Mouse (Mus musculus): ENCODE measurements at regions not wholly inside any gene's neighbourhood (a gene's known extent, or its start where the extent isn't known, plus 50 kb on each side); places are given as distances from the start of the nearest gene placed in this dataset.
A peak's percentile ranks its signal among the peaks of the same experiment; 100 is the strongest.

GRCm38 (mm10) chr2:74122937-74123336 is 211.8 kb upstream of the Atp5g3 start:
- DNase-seq (ENCODE audit: low spot score), result no peak
- no peaks in the 10 kb centered on the region for H3K4me1 ChIP-seq (ENCODE audit: control insufficient read depth, insufficient read depth)
- no peak overlapping the region for H3K4me2 ChIP-seq (ENCODE audit: low read depth, low read length)
- TF ChIP-seq EP300 (IDR thresholded peaks at IDR 0.05; ENCODE audit: low read depth) (no peak), CTCF (IDR thresholded peaks at IDR 0.05; ENCODE audit: low read depth) (no peak)
- H3K9ac ChIP-seq (replicated peaks; ENCODE audit: low read depth, low read length), result no peak overlapping the region
- no peak overlapping the region for H3K27ac ChIP-seq (ENCODE audit: low read depth)
- no peaks in the 10 kb centered on the region for H3K9me3 ChIP-seq (replicated peaks; ENCODE audit: control insufficient read depth, low read length)
- no peak overlapping the region for H3K4me3 ChIP-seq (ENCODE audit: low read depth, low read length)
- no peak for ATAC-seq (ENCODE audit: insufficient read depth, low read depth)
- WGBS, result 67% methylated on average over 2 of the region's 2 CpGs
- no peaks in the 10 kb centered on the region for H3K27me3 ChIP-seq (ENCODE audit: control insufficient read depth, insufficient read depth, low read length)
- H3K36me3 ChIP-seq (replicated peaks; ENCODE audit: control insufficient read depth, insufficient read depth, low read length), result no peaks in the 10 kb centered on the region

GRCm38 (mm10) chr2:74120051-74120450 is 208.9 kb upstream of the Atp5g3 start:
- no peak overlapping the region for H3K4me2 ChIP-seq (ENCODE audit: low read depth, low read length)
- H3K9ac ChIP-seq (replicated peaks; ENCODE audit: low read depth, low read length), result no peak overlapping the region
- H3K9me3 ChIP-seq (replicated peaks; ENCODE audit: control insufficient read depth, low read length), result no peaks in the 10 kb centered on the region
- no peak for TF ChIP-seq EP300 (IDR thresholded peaks at IDR 0.05; ENCODE audit: low read depth)
- TF ChIP-seq CTCF (IDR thresholded peaks at IDR 0.05; ENCODE audit: low read depth), result no peak
- ATAC-seq (ENCODE audit: insufficient read depth, low read depth) (no peak), DNase-seq (ENCODE audit: low spot score) (no peak)
- H3K4me1 ChIP-seq (ENCODE audit: control insufficient read depth, insufficient read depth), result no peaks in the 10 kb centered on the region
- 60% methylated on average over 10 of the region's 10 CpGs for WGBS
- H3K4me3 ChIP-seq (ENCODE audit: low read depth, low read length), result no peak overlapping the region
- no peaks in the 10 kb centered on the region for H3K27me3 ChIP-seq (ENCODE audit: control insufficient read depth, insufficient read depth, low read length)
- H3K27ac ChIP-seq (ENCODE audit: low read depth), result no peak overlapping the region
- H3K36me3 ChIP-seq (replicated peaks; ENCODE audit: control insufficient read depth, insufficient read depth, low read length), result no peaks in the 10 kb centered on the region

GRCm38 (mm10) chr2:74119167-74119937 is 208.2 kb upstream of the Atp5g3 start:
- DNase-seq (ENCODE audit: low spot score), result no peak
- H3K9ac ChIP-seq (replicated peaks; ENCODE audit: low read depth, low read length), result no peak overlapping the region
- no peak overlapping the region for H3K4me2 ChIP-seq (ENCODE audit: low read depth, low read length)
- no peak for TF ChIP-seq EP300 (IDR thresholded peaks at IDR 0.05; ENCODE audit: low read depth)
- no peak for TF ChIP-seq CTCF (IDR thresholded peaks at IDR 0.05; ENCODE audit: low read depth)
- WGBS, result 59% methylated on average over 17 of the region's 17 CpGs
- H3K27me3 ChIP-seq (ENCODE audit: control insufficient read depth, insufficient read depth, low read length), result no peaks in the 10 kb centered on the region
- H3K27ac ChIP-seq (ENCODE audit: low read depth), result no peak overlapping the region
- no peaks in the 10 kb centered on the region for H3K9me3 ChIP-seq (replicated peaks; ENCODE audit: control insufficient read depth, low read length)
- ATAC-seq (ENCODE audit: insufficient read depth, low read depth), result no peak
- no peaks in the 10 kb centered on the region for H3K36me3 ChIP-seq (replicated peaks; ENCODE audit: control insufficient read depth, insufficient read depth, low read length)
- no peak overlapping the region for H3K4me3 ChIP-seq (ENCODE audit: low read depth, low read length)
- no peaks in the 10 kb centered on the region for H3K4me1 ChIP-seq (ENCODE audit: control insufficient read depth, insufficient read depth)

- H3K36me3 ChIP-seq (replicated peaks; ENCODE audit: control insufficient read depth, insufficient read depth, low read length), result no peaks in the 10 kb centered on the region
- ATAC-seq (ENCODE audit: insufficient read depth, low read depth), result no peak
- H3K27ac ChIP-seq (ENCODE audit: low read depth), result no peak overlapping the region
- no peaks in the 10 kb centered on the region for H3K4me1 ChIP-seq (ENCODE audit: control insufficient read depth, insufficient read depth)
- no peaks in the 10 kb centered on the region for H3K27me3 ChIP-seq (ENCODE audit: control insufficient read depth, insufficient read depth, low read length)
- no peak overlapping the region for H3K9ac ChIP-seq (replicated peaks; ENCODE audit: low read depth, low read length)
- no peak overlapping the region for H3K4me2 ChIP-seq (ENCODE audit: low read depth, low read length)
- no peaks in the 10 kb centered on the region for H3K9me3 ChIP-seq (replicated peaks; ENCODE audit: control insufficient read depth, low read length)
- TF ChIP-seq EP300 (IDR thresholded peaks at IDR 0.05; ENCODE audit: low read depth) (no peak), CTCF (IDR thresholded peaks at IDR 0.05; ENCODE audit: low read depth) (0 out of 2 replicates have a peak, but pooled peaks have one; percentile 6)
- no peak for DNase-seq (ENCODE audit: low spot score)
- WGBS, result 66% methylated on average over 4 of the region's 4 CpGs
- no peak overlapping the region for H3K4me3 ChIP-seq (ENCODE audit: low read depth, low read length)
Observed at GRCm38 (mm10) chr2:74106472-74106871, 195.3 kb upstream of the Atp5g3 start.

GRCm38 (mm10) chr2:74099671-74100372 is 188.7 kb upstream of the Atp5g3 start:
- 67% methylated on average over 9 of the region's 9 CpGs for WGBS
- TF ChIP-seq CTCF (IDR thresholded peaks at IDR 0.05; ENCODE audit: low read depth) (no peak), EP300 (IDR thresholded peaks at IDR 0.05; ENCODE audit: low read depth) (no peak)
- Histone ChIP-seq H3K27ac (ENCODE audit: low read depth) (0 out of 2 replicates have a peak overlapping the region, but pooled peaks have one; percentile 43), H3K4me1 (ENCODE audit: control insufficient read depth, insufficient read depth) (no peaks in the 10 kb centered on the region), H3K4me3 (ENCODE audit: low read depth, low read length) (no peak overlapping the region), H3K9me3 (replicated peaks; ENCODE audit: control insufficient read depth, low read length) (no peaks in the 10 kb centered on the region), H3K9ac (replicated peaks; ENCODE audit: low read depth, low read length) (no peak overlapping the region), H3K4me2 (ENCODE audit: low read depth, low read length) (no peak overlapping the region), H3K36me3 (replicated peaks; ENCODE audit: control insufficient read depth, insufficient read depth, low read length) (no peaks in the 10 kb centered on the region), H3K27me3 (ENCODE audit: control insufficient read depth, insufficient read depth, low read length) (no peaks in the 10 kb centered on the region)
- ATAC-seq (ENCODE audit: insufficient read depth, low read depth) (no peak), DNase-seq (ENCODE audit: low spot score) (no peak)

Measured in heart, postnatal 0 days (tissue).